Comparison of ENCODE assay signal across 8 mouse cellular contexts in the genomic region with DNA sequence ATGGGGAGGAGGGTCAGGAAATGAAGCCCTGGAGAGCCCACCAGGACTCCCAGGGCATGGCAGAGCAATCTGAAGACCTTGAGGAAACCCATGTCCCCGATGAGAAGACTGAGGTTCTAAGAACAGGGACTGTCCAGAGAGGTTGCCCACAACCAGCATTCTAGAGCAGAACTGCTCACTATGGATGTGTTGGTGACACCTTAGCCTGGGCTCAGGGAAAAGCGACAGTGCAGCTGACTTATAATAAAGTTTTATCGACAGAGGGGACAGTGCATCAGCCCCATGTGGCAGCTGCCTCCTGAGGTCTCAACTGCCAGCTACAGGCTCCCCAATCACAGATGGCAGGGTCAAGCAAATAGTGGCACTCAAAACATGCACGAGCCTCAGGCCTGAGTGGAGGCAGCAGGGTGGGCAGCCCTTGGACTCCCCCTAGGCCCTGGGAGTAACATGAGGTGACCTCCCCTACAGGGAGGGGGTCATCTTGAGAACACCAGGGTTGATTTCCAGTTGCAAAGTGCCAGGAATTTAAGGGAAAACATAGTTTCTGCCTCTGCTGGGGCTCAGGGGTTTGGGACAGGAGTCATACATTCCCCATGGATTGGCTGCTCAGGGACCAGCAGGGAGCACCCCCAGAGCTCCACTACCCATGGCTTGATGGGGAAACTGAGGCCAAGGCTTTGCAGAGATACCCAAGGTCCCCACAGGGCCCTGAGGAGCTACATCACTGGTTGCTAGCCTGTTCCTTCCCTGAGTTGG. TPM values are rescaled to one million over a fixed set of nuclear protein-coding genes. Genes with fewer than 3 reads are reported as not detected.
DNase-seq lines count a peak whose midpoint lies in the region; ATAC-seq and TF ChIP-seq lines count a peak whose summit lies in the region.

No protein-coding gene starts in this region.

- H3K4me2 ChIP-seq in midbrain, embryonic 14.5 days (ENCODE audit: low read length), result no peak overlapping the region
- H3K4me2 ChIP-seq in midbrain, embryonic 16.5 days (ENCODE audit: low read length), result no peak overlapping the region
- H3K4me2 ChIP-seq in intestine, embryonic 15.5 days (replicated peaks), result no peak overlapping the region

- TF ChIP-seq POLR2A in cerebellum, adult 2 months (IDR thresholded peaks at IDR 0.05; ENCODE audit: borderline replicate concordance, insufficient read depth, low read length), result no peak

- H3K4me1 ChIP-seq in midbrain, embryonic 14.5 days (ENCODE audit: control insufficient read depth, insufficient read depth, low read length), result peaks cover 26% of the 10 kb centered on the region
- peaks cover 36% of the 10 kb centered on the region for H3K4me1 ChIP-seq in midbrain, embryonic 16.5 days (ENCODE audit: control insufficient read depth, insufficient read depth, low read length)
- peaks cover 72% of the 10 kb centered on the region for H3K4me1 ChIP-seq in cerebellum, adult 2 months (ENCODE audit: control insufficient read depth, insufficient read depth, low read length)
- H3K4me1 ChIP-seq in intestine, embryonic 15.5 days (replicated peaks), result peaks cover 48% of the 10 kb centered on the region

- H3K9ac ChIP-seq in midbrain, embryonic 14.5 days (replicated peaks; ENCODE audit: low read length), result no peak overlapping the region
- H3K9ac ChIP-seq in midbrain, embryonic 16.5 days (ENCODE audit: low read depth, low read length), result no peak overlapping the region
- H3K9ac ChIP-seq in intestine, embryonic 15.5 days, result no peak overlapping the region

- H3K9me3 ChIP-seq in midbrain, embryonic 14.5 days (ENCODE audit: control insufficient read depth, low read length), result no peaks in the 10 kb centered on the region
- no peaks in the 10 kb centered on the region for H3K9me3 ChIP-seq in midbrain, embryonic 16.5 days (replicated peaks; ENCODE audit: control insufficient read depth, low read length, poor library complexity, severe bottlenecking)
- no peaks in the 10 kb centered on the region for H3K9me3 ChIP-seq in intestine, embryonic 15.5 days

- intact Hi-C loops in gastrocnemius, adult 2 months (cut with DNase I), result no loop called here
- intact Hi-C loops in heart, postnatal 36 days (cut with DNase I), result no loop called here

- WGBS in midbrain, embryonic 14.5 days, result 63% methylated on average over 4 of the region's 4 CpGs
- 73% methylated on average over 4 of the region's 4 CpGs for WGBS in midbrain, embryonic 16.5 days
- WGBS in cerebellum, adult 2 months, result 23% methylated on average over 4 of the region's 4 CpGs
- 81% methylated on average over 4 of the region's 4 CpGs for WGBS in intestine, embryonic 15.5 days

- peak overlapping the region; percentile 97 for H3K27ac ChIP-seq in gastrocnemius, adult 2 months
- no peak overlapping the region for H3K27ac ChIP-seq in midbrain, embryonic 14.5 days (replicated peaks; ENCODE audit: low read depth, low read length)
- H3K27ac ChIP-seq in midbrain, embryonic 16.5 days (ENCODE audit: low read length), result no peak overlapping the region
- peak overlapping the region; percentile 35 for H3K27ac ChIP-seq in cerebellum, adult 2 months (ENCODE audit: insufficient read depth, low read length)
- no peak overlapping the region for H3K27ac ChIP-seq in intestine, embryonic 15.5 days
- H3K27ac ChIP-seq in layer of hippocampus, adult 2 months, result no peak overlapping the region

- H3K36me3 ChIP-seq in midbrain, embryonic 14.5 days (ENCODE audit: control insufficient read depth, insufficient read depth, low read length), result 0 out of 2 replicates have a peak, but pooled peaks cover 2% of the 10 kb centered on the region
- H3K36me3 ChIP-seq in midbrain, embryonic 16.5 days (ENCODE audit: control insufficient read depth, insufficient read depth, low read length), result peaks cover 7% of the 10 kb centered on the region; the same call in 1 of the 2 replicates
- H3K36me3 ChIP-seq in intestine, embryonic 15.5 days, result no peaks in the 10 kb centered on the region

- peak overlapping the region; percentile 70 for H3K4me3 ChIP-seq in gastrocnemius, adult 2 months
- H3K4me3 ChIP-seq in midbrain, embryonic 14.5 days (replicated peaks; ENCODE audit: low read depth, low read length), result no peak overlapping the region
- H3K4me3 ChIP-seq in midbrain, embryonic 16.5 days (ENCODE audit: low read depth, low read length), result no peak overlapping the region
- H3K4me3 ChIP-seq in cerebellum, adult 2 months (replicated peaks; ENCODE audit: insufficient read depth, low read depth, low read length), result no peak overlapping the region
- no peak overlapping the region for H3K4me3 ChIP-seq in intestine, embryonic 15.5 days (replicated peaks)
- H3K4me3 ChIP-seq in layer of hippocampus, adult 2 months, result no peak overlapping the region

- DNase-seq in gastrocnemius, adult 2 months, result peak; percentile 45
- DNase-seq in gastrocnemius, adult 18-20 months (ENCODE audit: low spot score), result no peak
- DNase-seq in midbrain, embryonic 14.5 days, result peak; percentile 0
- peak; percentile 13 to 33 for DNase-seq in cerebellum, adult 2 months
- DNase-seq in heart, postnatal 36 days, result peak; percentile 2 to 11
- no peak for DNase-seq in layer of hippocampus, adult 2 months (ENCODE audit: low spot score in 2 of 2)

- no peak for TF ChIP-seq CTCF in gastrocnemius, adult 2 months (IDR thresholded peaks at IDR 0.05)
- no peak for TF ChIP-seq CTCF in cerebellum, adult 2 months (IDR thresholded peaks at IDR 0.05; ENCODE audit: borderline replicate concordance, insufficient read depth, low read depth, low read length)
- no peak for TF ChIP-seq CTCF in layer of hippocampus, adult 2 months (conservative IDR thresholded peaks at IDR 0.05)

- ATAC-seq in midbrain, embryonic 14.5 days (ENCODE audit: low FRiP score, low TSS enrichment), result no peak
- ATAC-seq in midbrain, embryonic 16.5 days, result no peak
- ATAC-seq in intestine, embryonic 15.5 days, result no peak

- H3K27me3 ChIP-seq in midbrain, embryonic 14.5 days (ENCODE audit: control insufficient read depth, insufficient read depth, low read length), result peaks cover 10% of the 10 kb centered on the region; the same call in 1 of the 2 replicates
- peaks cover 5% of the 10 kb centered on the region; the same call in 1 of the 2 replicates for H3K27me3 ChIP-seq in midbrain, embryonic 16.5 days (ENCODE audit: control insufficient read depth, insufficient read depth, low read depth, low read length)
- no peaks in the 10 kb centered on the region for H3K27me3 ChIP-seq in cerebellum, adult 2 months (ENCODE audit: control insufficient read depth, insufficient read depth, low read length)
- H3K27me3 ChIP-seq in intestine, embryonic 15.5 days (replicated peaks), result no peaks in the 10 kb centered on the region

RNA-seq across cellular contexts. Expression of a gene that starts 28.4 kb away (rescaled TPM):
- total RNA-seq in gastrocnemius, adult 2 months (2021), result not detected
- total RNA-seq in gastrocnemius, adult 18-20 months (2021), result not detected
- 1.0 and 1.2 TPM in 2 replicates for polyA plus RNA-seq in midbrain, embryonic 14.5 days (2014; fragmentation: Nextera tagmentation; extraction: Ambion mirVana)
- 1.2 and 1.4 TPM in 2 replicates for polyA plus RNA-seq in midbrain, embryonic 16.5 days (2015; fragmentation: Nextera tagmentation; extraction: Ambion mirVana)
- 1.2 and 1.7 TPM in 2 replicates for polyA plus RNA-seq in cerebellum, adult 2 months (2012; rRNA removed)
- total RNA-seq in heart, postnatal 36 days (2021), result 1 to 10 TPM; 2.2 to 2.4 TPM
- polyA plus RNA-seq in intestine, embryonic 15.5 days (2015; fragmentation: Nextera tagmentation; extraction: Ambion mirVana), result 235 and 288 TPM in 2 replicates
- 1 to 10 TPM; 1.9 to 2.1 TPM for total RNA-seq in layer of hippocampus, adult 2 months (2021)

RNA-seq across cellular contexts. Expression of a gene that starts 32.4 kb away (rescaled TPM):
- total RNA-seq in gastrocnemius, adult 2 months (2021), result 1 to 10 TPM in 1 of 2 experiments, under 1 TPM in 1; 0.84 to 1.0 TPM
- total RNA-seq in gastrocnemius, adult 18-20 months (2021), result under 1 TPM in 1 of 2 experiments, not detected in 1; 0.34 TPM
- polyA plus RNA-seq in midbrain, embryonic 14.5 days (2014; fragmentation: Nextera tagmentation; extraction: Ambion mirVana), result 1.3 and 2.9 TPM in 2 replicates
- 2.3 and 3.3 TPM in 2 replicates for polyA plus RNA-seq in midbrain, embryonic 16.5 days (2015; fragmentation: Nextera tagmentation; extraction: Ambion mirVana)
- polyA plus RNA-seq in cerebellum, adult 2 months (2012; rRNA removed), result 10.7 and 13.8 TPM in 2 replicates
- total RNA-seq in heart, postnatal 36 days (2021), result under 1 TPM in 1 of 2 experiments, not detected in 1; 0.62 TPM
- 1.4 TPM in 1 of 2 replicates, not detected in the other for polyA plus RNA-seq in intestine, embryonic 15.5 days (2015; fragmentation: Nextera tagmentation; extraction: Ambion mirVana)
- 1 to 10 TPM; 5.5 to 8.1 TPM for total RNA-seq in layer of hippocampus, adult 2 months (2021)

RNA-seq across cellular contexts. Expression of a gene that starts 34.2 kb away (rescaled TPM):
- 100 to 1,000 TPM; 207 to 215 TPM for total RNA-seq in gastrocnemius, adult 2 months (2021)
- total RNA-seq in gastrocnemius, adult 18-20 months (2021), result 100 to 1,000 TPM; 232 to 244 TPM
- 11.2 and 13.7 TPM in 2 replicates for polyA plus RNA-seq in midbrain, embryonic 14.5 days (2014; fragmentation: Nextera tagmentation; extraction: Ambion mirVana)
- 15.4 and 17.2 TPM in 2 replicates for polyA plus RNA-seq in midbrain, embryonic 16.5 days (2015; fragmentation: Nextera tagmentation; extraction: Ambion mirVana)
- polyA plus RNA-seq in cerebellum, adult 2 months (2012; rRNA removed), result 103 and 108 TPM in 2 replicates
- total RNA-seq in heart, postnatal 36 days (2021), result 100 to 1,000 TPM; 115 to 133 TPM
- 52.8 and 56.0 TPM in 2 replicates for polyA plus RNA-seq in intestine, embryonic 15.5 days (2015; fragmentation: Nextera tagmentation; extraction: Ambion mirVana)
- total RNA-seq in layer of hippocampus, adult 2 months (2021), result 10 to 100 TPM; 60.0 to 60.1 TPM

RNA-seq across cellular contexts. Expression of a gene that starts 37.0 kb away (rescaled TPM):
- total RNA-seq in gastrocnemius, adult 2 months (2021), result 1 to 10 TPM in 1 of 2 experiments, under 1 TPM in 1; 0.87 to 2.8 TPM
- under 1 TPM; 0.57 to 0.97 TPM for total RNA-seq in gastrocnemius, adult 18-20 months (2021)
- polyA plus RNA-seq in midbrain, embryonic 14.5 days (2014; fragmentation: Nextera tagmentation; extraction: Ambion mirVana), result 4.5 and 8.2 TPM in 2 replicates
- polyA plus RNA-seq in midbrain, embryonic 16.5 days (2015; fragmentation: Nextera tagmentation; extraction: Ambion mirVana), result 6.1 and 8.2 TPM in 2 replicates
- polyA plus RNA-seq in cerebellum, adult 2 months (2012; rRNA removed), result 10.2 and 10.8 TPM in 2 replicates
- total RNA-seq in heart, postnatal 36 days (2021), result 1 to 10 TPM; 1.1 to 2.0 TPM
- polyA plus RNA-seq in intestine, embryonic 15.5 days (2015; fragmentation: Nextera tagmentation; extraction: Ambion mirVana), result 2.8 and 3.6 TPM in 2 replicates
- total RNA-seq in layer of hippocampus, adult 2 months (2021), result 1 to 10 TPM; 4.4 to 6.1 TPM

RNA-seq across cellular contexts. Expression of a gene that starts 37.0 kb away (rescaled TPM):
- total RNA-seq in gastrocnemius, adult 2 months (2021), result 10 to 100 TPM; 38.1 to 39.8 TPM
- 10 to 100 TPM; 41.1 to 44.1 TPM for total RNA-seq in gastrocnemius, adult 18-20 months (2021)
- polyA plus RNA-seq in midbrain, embryonic 14.5 days (2014; fragmentation: Nextera tagmentation; extraction: Ambion mirVana), result 59.5 and 79.6 TPM in 2 replicates
- polyA plus RNA-seq in midbrain, embryonic 16.5 days (2015; fragmentation: Nextera tagmentation; extraction: Ambion mirVana), result 77.5 and 86.2 TPM in 2 replicates
- polyA plus RNA-seq in cerebellum, adult 2 months (2012; rRNA removed), result 87.7 and 93.1 TPM in 2 replicates
- total RNA-seq in heart, postnatal 36 days (2021), result 10 to 100 TPM; 50.3 to 52.2 TPM
- 89.2 and 100 TPM in 2 replicates for polyA plus RNA-seq in intestine, embryonic 15.5 days (2015; fragmentation: Nextera tagmentation; extraction: Ambion mirVana)
- total RNA-seq in layer of hippocampus, adult 2 months (2021), result 10 to 100 TPM; 75.9 to 79.7 TPM

Comparison
In these comparisons a context has a peak if more than half of its experiments do, and no peak if none do; other contexts are left out.
1. DNase-seq: peak in gastrocnemius, adult 2 months (single experiment), midbrain, embryonic 14.5 days (single experiment), cerebellum, adult 2 months (2 of 2) and heart, postnatal 36 days (2 of 2); none in gastrocnemius, adult 18-20 months (single experiment) and layer of hippocampus, adult 2 months (0 of 2).
2. H3K27ac ChIP-seq: peak in gastrocnemius, adult 2 months (single experiment) and cerebellum, adult 2 months (single experiment); none in midbrain, embryonic 14.5 days (single experiment), midbrain, embryonic 16.5 days (single experiment), intestine, embryonic 15.5 days (single experiment) and layer of hippocampus, adult 2 months (single experiment).